Mouse (Mus musculus) liver, embryonic 11.5 days (tissue): ENCODE measurements around the gene Gm11084. TPM values are rescaled to one million over a fixed set of nuclear protein-coding genes. Genes with fewer than 3 reads are reported as not detected.

ENCODE experiments used
- ATAC-seq: fragments of 200-750 bp; cut with Nextera tagmentation; replicated peaks from 2 replicates; pipeline ENCODE4 v1.8.0; 2017; ENCODE audit warnings: moderate number of reproducible peaks, mild to moderate bottlenecking, moderate TSS enrichment, moderate library complexity; ENCODE audit not compliant: low FRiP score
- DNase-seq: peaks from one replicate; pipeline ENCODE4 v3.0.0-alpha.2; 2017; ENCODE audit warnings: low spot score
- H3K27ac ChIP-seq: fragments of 300-500 bp; sonication (generic); 2 replicates; pipeline ENCODE4 v1.5.1; 2014; ENCODE audit warnings: mild to moderate bottlenecking, low read depth, low read length, control low read depth
- H3K27me3 ChIP-seq: fragments of 300-500 bp; sonication (generic); replicated peaks from 2 replicates; pipeline ENCODE4 v1.6.1; 2014; ENCODE audit warnings: low read length, mixed read lengths; ENCODE audit not compliant: control insufficient read depth, insufficient read depth
- H3K36me3 ChIP-seq: fragments of 300-500 bp; sonication (generic); 2 replicates; pipeline ENCODE4 v1.6.1; 2014; ENCODE audit warnings: mild to moderate bottlenecking, low read length, moderate library complexity, mixed read lengths; ENCODE audit not compliant: control insufficient read depth, insufficient read depth
- H3K4me1 ChIP-seq: fragments of 300-500 bp; sonication (generic); replicated peaks from 2 replicates; pipeline ENCODE4 v1.6.1; 2014; ENCODE audit warnings: low read length, mixed read lengths; ENCODE audit not compliant: control insufficient read depth, insufficient read depth
- H3K4me2 ChIP-seq: fragments of 300-500 bp; sonication (generic); 2 replicates; pipeline ENCODE4 v1.6.1; 2014; ENCODE audit warnings: mild to moderate bottlenecking, control low read depth, moderate library complexity
- H3K4me3 ChIP-seq: fragments of 300-500 bp; sonication (generic); 2 replicates; pipeline ENCODE4 v1.5.1; 2014; ENCODE audit warnings: low read depth, low read length, control low read depth
- H3K9ac ChIP-seq: fragments of 300-500 bp; sonication (generic); 2 replicates; pipeline ENCODE4 v1.6.1; 2014; ENCODE audit warnings: low read depth, low read length, control low read depth
- H3K9me3 ChIP-seq: fragments of 300-500 bp; sonication (generic); 2 replicates; pipeline ENCODE4 v1.6.1; 2016; ENCODE audit warnings: low read length, inconsistent platforms, mixed read lengths; ENCODE audit not compliant: control insufficient read depth
- WGBS: fragments of 180-500 bp; shearing (Covaris S2); extraction: QIAGEN DNeasy Blood & Tissue Kit; methylation state at CpG from one replicate; pipeline ENCODE4 v1.1.7; 2014; 5-methylcytosine and 5-hydroxymethylcytosine counted together
- microRNA-seq: library from miRNA; unstranded; fragments of <30 nt; microRNA quantifications from one replicate; pipeline ENCODE4, GENCODE M21; 2017; ENCODE audit warnings: borderline number of aligned reads
- polyA plus RNA-seq: library from polyadenylated mRNA; unstranded; fragments of >200 nt; fragmentation: Nextera tagmentation; extraction: Ambion mirVana; gene quantifications from 2 replicates; pipeline ENCODE4 v1.2.1, GENCODE M21; 2014

Gm11084 gene
- polyA plus RNA-seq, 1 experiment from 2014 or later: not detected

DNA sequence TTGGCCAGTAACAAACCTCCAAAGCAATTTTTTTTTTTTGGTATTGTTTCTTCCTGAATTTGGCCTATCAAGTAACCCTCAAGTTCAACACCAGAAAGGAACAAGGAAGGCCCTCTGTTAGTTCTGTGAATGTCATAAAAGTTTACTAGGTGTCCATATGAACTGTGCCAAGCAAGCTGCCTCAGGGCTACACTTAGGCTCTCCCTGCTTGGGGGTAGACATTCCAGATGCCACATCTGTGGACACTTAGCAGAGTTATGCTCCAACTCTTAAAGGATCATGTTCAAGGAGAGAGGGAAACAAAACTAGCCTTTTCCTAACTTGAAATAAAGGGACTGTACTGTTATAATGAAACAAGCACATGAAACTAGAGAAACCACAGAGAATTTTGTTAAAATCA, 54.3 kb downstream of the Gm11084 start:
- H3K4me1 ChIP-seq: no peaks in the 10 kb centered on the region
- H3K9me3 ChIP-seq: no peaks in the 10 kb centered on the region
- no peaks in the 10 kb centered on the region for H3K27me3 ChIP-seq
- no peak for DNase-seq
- no peak overlapping the region for H3K27ac ChIP-seq
- no peak overlapping the region for H3K4me2 ChIP-seq
- H3K4me3 ChIP-seq: no peak overlapping the region
- no peak for ATAC-seq
- H3K36me3 ChIP-seq: no peaks in the 10 kb centered on the region; the same call in 1 of the 2 replicates
- H3K9ac ChIP-seq: no peak overlapping the region

DNA sequence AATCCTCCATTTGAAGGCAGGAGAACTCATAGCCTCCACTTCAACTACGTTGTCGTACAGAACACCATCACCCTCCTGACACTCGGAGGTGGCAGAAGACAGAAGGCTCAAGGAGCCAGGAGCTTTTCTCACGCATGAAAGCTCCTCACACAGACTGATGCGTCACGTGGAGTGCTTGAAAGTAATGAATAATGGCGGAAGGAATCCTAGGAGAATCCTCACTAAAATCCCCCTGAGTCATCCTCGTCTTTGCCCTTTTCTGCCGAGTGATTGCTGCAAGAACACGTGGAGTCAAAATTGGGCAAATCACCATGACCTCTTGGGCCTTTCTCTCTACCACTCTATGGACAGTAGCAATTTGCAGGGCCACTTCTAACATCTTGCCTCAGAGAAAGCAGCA, 61.5 kb downstream of the Gm11084 start:
- ATAC-seq: no peak
- H3K4me1 ChIP-seq: no peaks in the 10 kb centered on the region
- WGBS: 83% methylated on average over 10 of the region's 10 CpGs
- H3K27ac ChIP-seq: no peak overlapping the region
- no peaks in the 10 kb centered on the region for H3K27me3 ChIP-seq
- H3K4me2 ChIP-seq: no peak overlapping the region
- no peaks in the 10 kb centered on the region for H3K9me3 ChIP-seq
- DNase-seq: no peak
- H3K36me3 ChIP-seq: no peaks in the 10 kb centered on the region
- no peak overlapping the region for H3K9ac ChIP-seq
- H3K4me3 ChIP-seq: no peak overlapping the region

Small RNA genes lying within 50 kb of the gene (microRNA-seq; reads per million reads assigned to microRNA genes)
- gene Gm25960: not detected

Other genes starting within 250 kb of the Gm11084 start
- 49.6 and 50.6 TPM in 2 replicates for gene Sp3, start 6.3 kb downstream of the Gm11084 start, polyA plus RNA-seq
- 109 and 116 TPM in 2 replicates for gene Ola1, start 232.2 kb upstream of the Gm11084 start, polyA plus RNA-seq